Comparison of ENCODE assay signal across 16 mouse cellular contexts in genomic region chr2:164437710-164438109, GRCm38 (mm10). TPM values are rescaled to one million over a fixed set of nuclear protein-coding genes. Genes with fewer than 3 reads are reported as not detected.
DNase-seq lines count a peak whose midpoint lies in the region; ATAC-seq and TF ChIP-seq lines count a peak whose summit lies in the region.
"Had no signal": no experiment of that assay in that cellular context is flagged by ENCODE, and none has a peak within 500 bp of the region (broad histone marks: within the 10 kb centered on the region; RNA-seq: fewer than 3 reads in every experiment).

No protein-coding gene starts in this region.

- WGBS in lung, postnatal 0 days, result 48% methylated on average over 6 of the region's 6 CpGs
- WGBS in liver, embryonic 13.5 days (ENCODE audit: insufficient replicate concordance), result 36% methylated on average over 6 of the region's 6 CpGs

- no peak for TF ChIP-seq EP300 in lung, postnatal 0 days (IDR thresholded peaks at IDR 0.05)

- no peaks in the 10 kb centered on the region for H3K27me3 ChIP-seq in lung, postnatal 0 days (replicated peaks; ENCODE audit: insufficient read depth, low read length)
- peaks cover 40% of the 10 kb centered on the region for H3K27me3 ChIP-seq in liver, embryonic 13.5 days
- H3K27me3 ChIP-seq: CH12.LX, Patski had no signal

- H3K4me3 ChIP-seq in lung, postnatal 0 days (ENCODE audit: low read depth, low read length), result no peak overlapping the region
- no peak overlapping the region; the same call in 1 of the 2 replicates for H3K4me3 ChIP-seq in liver, embryonic 13.5 days (replicated peaks)
- H3K4me3 ChIP-seq: hindbrain, embryonic 15.5 days; midbrain, embryonic 13.5 days; neural tube, embryonic 12.5 days had no signal

- no peak for ATAC-seq in lung, postnatal 0 days
- no peak for ATAC-seq in liver, embryonic 13.5 days (ENCODE audit: low read depth)
- ATAC-seq: midbrain, embryonic 13.5 days; Patski had no signal

- no peaks in the 10 kb centered on the region for H3K9me3 ChIP-seq in lung, postnatal 0 days (ENCODE audit: low read length)
- no peaks in the 10 kb centered on the region for H3K9me3 ChIP-seq in liver, embryonic 13.5 days (replicated peaks)
- H3K9me3 ChIP-seq: hindbrain, embryonic 15.5 days; midbrain, embryonic 13.5 days; neural tube, embryonic 12.5 days had no signal

- H3K4me2 ChIP-seq in lung, postnatal 0 days (replicated peaks; ENCODE audit: low read depth, low read length), result peak overlapping the region; percentile 30; the same call in 1 of the 2 replicates
- H3K4me2 ChIP-seq in liver, embryonic 13.5 days, result peak overlapping the region; percentile 45
- H3K4me2 ChIP-seq: hindbrain, embryonic 15.5 days; midbrain, embryonic 13.5 days; neural tube, embryonic 12.5 days had no signal

- H3K9ac ChIP-seq in lung, postnatal 0 days (replicated peaks; ENCODE audit: low read depth), result no peak overlapping the region
- no peak overlapping the region for H3K9ac ChIP-seq in liver, embryonic 13.5 days
- H3K9ac ChIP-seq: hindbrain, embryonic 15.5 days; midbrain, embryonic 13.5 days; neural tube, embryonic 12.5 days had no signal

- TF ChIP-seq CTCF in lung, postnatal 0 days (IDR thresholded peaks at IDR 0.05), result no peak

- peaks cover 40% of the 10 kb centered on the region for H3K4me1 ChIP-seq in lung, postnatal 0 days (ENCODE audit: insufficient read depth, low read depth, low read length)
- peaks cover 40% of the 10 kb centered on the region for H3K4me1 ChIP-seq in liver, embryonic 13.5 days (replicated peaks)

- DNase-seq in lung, postnatal 0 days (ENCODE audit: low spot score), result no peak
- no peak for DNase-seq in lung, postnatal 25 days (ENCODE audit: low spot score)
- DNase-seq in kidney, adult 8-10 months, result peak; percentile 86 to 88
- no peak for DNase-seq in liver, embryonic 13.5 days
- DNase-seq in yolk sac, embryonic 10.5 days (ENCODE audit: low spot score), result peak; percentile 76
- DNase-seq in adrenal gland, postnatal 10 days, result no peak
- DNase-seq in heart, adult 8-10 months (ENCODE audit: low spot score), result no peak
- DNase-seq: lung, adult 2 months; right cerebral cortex, postnatal 14 days had no signal

- no peaks in the 10 kb centered on the region for H3K36me3 ChIP-seq in lung, postnatal 0 days (ENCODE audit: insufficient read depth, low read length)
- H3K36me3 ChIP-seq in liver, embryonic 13.5 days, result no peaks in the 10 kb centered on the region
- H3K36me3 ChIP-seq: hindbrain, embryonic 15.5 days; midbrain, embryonic 13.5 days; neural tube, embryonic 12.5 days had no signal

- peak overlapping the region; percentile 51; the same call in 1 of the 2 replicates for H3K27ac ChIP-seq in lung, postnatal 0 days (ENCODE audit: low read length)
- H3K27ac ChIP-seq in liver, embryonic 13.5 days, result peak overlapping the region; percentile 59
- H3K27ac ChIP-seq: hindbrain, embryonic 15.5 days; midbrain, embryonic 13.5 days; neural tube, embryonic 12.5 days had no signal

RNA-seq across cellular contexts. Expression of gene Sdc4, which starts 6.0 kb away (rescaled TPM):
- polyA plus RNA-seq in lung, postnatal 0 days (2015; fragmentation: Nextera tagmentation; extraction: Ambion mirVana), result 217 and 289 TPM in 2 replicates
- 33.6 and 37.0 TPM in 2 replicates for polyA plus RNA-seq in liver, embryonic 13.5 days (2015; fragmentation: Nextera tagmentation; extraction: Ambion mirVana)
- total RNA-seq in adrenal gland, postnatal 10 days (2021), result 100 to 1,000 TPM; 101 to 246 TPM
- total RNA-seq in heart, adult 8-10 months (2022), result 10 to 100 TPM; 14.9 to 23.0 (median 20.7) TPM

RNA-seq across cellular contexts. Expression of gene Sys1, which starts 19.1 kb away (rescaled TPM):
- polyA plus RNA-seq in lung, postnatal 0 days (2015; fragmentation: Nextera tagmentation; extraction: Ambion mirVana), result 63.5 and 66.2 TPM in 2 replicates
- 28.5 and 33.2 TPM in 2 replicates for polyA plus RNA-seq in liver, embryonic 13.5 days (2015; fragmentation: Nextera tagmentation; extraction: Ambion mirVana)
- 10 to 100 TPM; 31.7 to 34.5 TPM for total RNA-seq in adrenal gland, postnatal 10 days (2021)
- total RNA-seq in heart, adult 8-10 months (2022), result 10 to 100 TPM; 25.2 to 28.5 (median 25.8) TPM

RNA-seq across cellular contexts. Expression of gene Gm20458, which starts 23.1 kb away (rescaled TPM):
- 23.5 and 32.9 TPM in 2 replicates for polyA plus RNA-seq in lung, postnatal 0 days (2015; fragmentation: Nextera tagmentation; extraction: Ambion mirVana)
- 5.3 and 5.7 TPM in 2 replicates for polyA plus RNA-seq in liver, embryonic 13.5 days (2015; fragmentation: Nextera tagmentation; extraction: Ambion mirVana)
- 1 to 10 TPM; 2.5 to 4.8 TPM for total RNA-seq in adrenal gland, postnatal 10 days (2021)
- total RNA-seq in heart, adult 8-10 months (2022), result 1 to 10 TPM; 3.6 to 6.7 (median 5.5) TPM

RNA-seq across cellular contexts. Expression of gene Matn4, which starts 32.8 kb away (rescaled TPM):
- polyA plus RNA-seq in lung, postnatal 0 days (2015; fragmentation: Nextera tagmentation; extraction: Ambion mirVana), result 71.4 and 81.2 TPM in 2 replicates
- 0.13 and 0.35 TPM in 2 replicates for polyA plus RNA-seq in liver, embryonic 13.5 days (2015; fragmentation: Nextera tagmentation; extraction: Ambion mirVana)
- 1 to 10 TPM; 2.3 to 2.7 TPM for total RNA-seq in adrenal gland, postnatal 10 days (2021)
- total RNA-seq in heart, adult 8-10 months (2022), result under 1 TPM; 0.25 to 0.50 (median 0.29) TPM
- total RNA-seq: CH12.LX; common myeloid progenitor, adult 5-6 weeks had no signal

RNA-seq across cellular contexts. Expression of gene Rbpjl, which starts 34.8 kb away (rescaled TPM):
- 29.7 and 42.6 TPM in 2 replicates for polyA plus RNA-seq in lung, postnatal 0 days (2015; fragmentation: Nextera tagmentation; extraction: Ambion mirVana)
- polyA plus RNA-seq in liver, embryonic 13.5 days (2015; fragmentation: Nextera tagmentation; extraction: Ambion mirVana), result 0.02 TPM in 2 replicates
- under 1 TPM in 1 of 2 experiments, not detected in 1; 0.15 TPM for total RNA-seq in adrenal gland, postnatal 10 days (2021)
- total RNA-seq in heart, adult 8-10 months (2022), result not detected
- total RNA-seq: adrenal gland, adult 2 months; common myeloid progenitor, adult 5-6 weeks had no signal
- polyA plus RNA-seq: adrenal gland, adult 2 months; midbrain, embryonic 13.5 days had no signal

Comparison
In these comparisons a context has a peak if more than half of its experiments do, and no peak if none do; other contexts are left out.
1. DNase-seq: peak in kidney, adult 8-10 months (2 of 2) and yolk sac, embryonic 10.5 days (single experiment); none in lung, postnatal 0 days (single experiment), lung, postnatal 25 days (single experiment), liver, embryonic 13.5 days (single experiment), adrenal gland, postnatal 10 days (single experiment) and heart, adult 8-10 months (single experiment).
2. RNA of gene Sdc4, which starts 6.0 kb away (total RNA-seq): 101 to 246 TPM in adrenal gland, postnatal 10 days; 14.9 to 23.0 TPM in heart, adult 8-10 months; every median in the first group is over 4 times any median in the second.